Mouse (Mus musculus): ENCODE results near the gene Myg1. TPM values are rescaled to one million over a fixed set of nuclear protein-coding genes. Genes with fewer than 3 reads are reported as not detected.

Myg1 gene
- polyA plus RNA-seq (2015; fragmentation: Nextera tagmentation; extraction: Ambion mirVana): 88.1 and 99.0 TPM in 2 replicates

DNA sequence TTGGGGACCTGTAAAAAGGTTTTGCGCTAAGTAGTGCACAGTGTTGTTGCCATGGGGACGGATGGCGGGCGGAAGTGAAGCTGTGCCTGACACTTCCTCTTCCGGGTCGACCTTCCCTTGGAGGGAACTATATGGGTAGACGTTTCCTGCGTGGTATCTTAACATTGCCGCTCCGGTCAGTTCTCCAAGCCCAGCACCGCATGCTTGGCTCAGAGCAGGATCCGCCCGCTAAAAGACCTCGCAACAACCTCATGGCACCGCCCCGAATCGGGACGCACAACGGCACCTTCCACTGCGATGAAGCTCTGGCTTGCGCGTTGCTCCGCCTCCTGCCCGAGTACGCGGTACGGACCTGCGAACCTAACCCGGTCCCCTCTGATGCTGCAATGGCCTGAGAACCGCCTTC, at the start of gene Myg1:
Gene Myg1 (plus strand): TSS at position 100 of the 406 bp plus-strand sequence.
- ATAC-seq: peak; percentile 97
- Histone ChIP-seq H3K9ac (ENCODE audit: low read depth, low read length) (peak within 1 kb of the TSS; percentile 73), H3K4me3 (ENCODE audit: low read length) (peak within 1 kb of the TSS; percentile 80), H3K36me3 (ENCODE audit: control insufficient read depth, insufficient read depth, low read length) (peaks cover 27% of the 10 kb centered on the region), H3K27me3 (replicated peaks; ENCODE audit: control insufficient read depth, insufficient read depth, low read length) (no peaks in the 10 kb centered on the region), H3K9me3 (ENCODE audit: control insufficient read depth, low read length) (no peaks in the 10 kb centered on the region), H3K4me2 (ENCODE audit: low read length) (peak within 1 kb of the TSS; percentile 90), H3K27ac (ENCODE audit: low read depth, low read length) (peak within 1 kb of the TSS; percentile 66), H3K4me1 (ENCODE audit: control insufficient read depth, insufficient read depth, low read depth, low read length) (peaks cover 23% of the 10 kb centered on the region)
- WGBS: under 1% methylated on average over 30 of the region's 30 CpGs

DNA sequence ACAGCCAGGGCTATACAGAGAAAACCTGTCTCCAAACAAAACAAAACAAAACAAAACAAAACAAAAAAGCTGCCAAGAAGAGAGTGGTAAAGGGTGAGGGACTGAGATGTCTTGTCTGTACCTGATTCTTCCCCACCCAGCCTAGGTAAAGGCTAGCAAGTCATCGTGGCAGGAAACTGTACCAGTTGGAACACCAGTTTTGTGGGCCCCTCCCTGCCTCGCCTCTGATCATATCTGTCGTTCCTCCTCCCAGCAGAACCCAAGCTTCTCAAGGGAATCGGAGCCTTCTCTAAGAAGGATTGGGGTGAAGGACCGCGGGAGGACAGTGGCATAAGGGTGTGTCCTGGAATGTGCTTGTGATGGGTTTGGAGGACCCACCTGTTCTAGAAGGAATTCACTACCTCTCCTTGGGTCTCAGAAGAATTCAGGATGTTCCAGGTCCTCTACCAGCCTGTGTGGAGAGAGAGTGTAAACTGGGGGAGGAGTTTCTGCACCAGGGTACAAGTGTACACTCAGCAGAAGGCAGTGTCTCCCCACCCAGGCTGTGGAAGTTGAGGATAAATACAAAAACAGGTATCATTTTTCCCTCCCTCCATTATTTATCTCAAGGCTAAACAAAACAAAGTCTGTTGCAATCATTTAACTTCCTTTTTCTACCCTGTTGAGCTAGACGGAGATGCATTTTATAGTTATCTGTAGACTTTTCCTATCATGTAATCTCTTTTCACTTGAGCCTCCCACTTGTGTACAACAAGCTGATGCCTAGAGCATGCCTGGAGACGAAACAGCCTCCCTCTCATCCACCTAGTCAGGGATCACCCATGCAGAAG, 48.8 kb upstream of the Myg1 start:
- Histone ChIP-seq H3K4me2 (ENCODE audit: low read length) (no peak overlapping the region), H3K4me1 (ENCODE audit: control insufficient read depth, insufficient read depth, low read depth, low read length) (peaks cover 14% of the 10 kb centered on the region), H3K9me3 (ENCODE audit: control insufficient read depth, low read length) (no peaks in the 10 kb centered on the region), H3K36me3 (ENCODE audit: control insufficient read depth, insufficient read depth, low read length) (peaks cover 13% of the 10 kb centered on the region), H3K9ac (ENCODE audit: low read depth, low read length) (no peak overlapping the region), H3K4me3 (ENCODE audit: low read length) (no peak overlapping the region), H3K27ac (ENCODE audit: low read depth, low read length) (no peak overlapping the region), H3K27me3 (replicated peaks; ENCODE audit: control insufficient read depth, insufficient read depth, low read length) (no peaks in the 10 kb centered on the region)
- no peak for ATAC-seq
- 89% methylated on average over 8 of the region's 8 CpGs for WGBS

DNA sequence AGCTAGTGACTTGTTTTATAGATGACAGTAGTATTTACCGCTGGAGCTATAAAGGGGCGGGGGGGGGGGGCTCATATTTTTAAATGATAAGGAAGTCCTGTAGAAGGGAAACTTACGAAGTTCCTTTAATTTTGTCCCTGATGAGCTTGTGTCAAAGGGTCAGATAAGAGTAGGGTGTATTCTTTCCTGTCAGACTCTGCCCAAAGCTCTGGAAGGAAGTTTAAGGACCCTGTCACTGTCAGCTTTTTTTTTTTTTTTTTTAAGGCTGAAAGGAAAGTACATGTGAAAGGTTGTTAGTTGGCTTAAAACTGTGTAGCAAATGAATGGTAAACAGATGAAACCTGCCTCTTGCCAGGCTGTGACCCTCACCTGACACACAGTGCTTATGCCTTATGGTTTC, 47.9 kb upstream of the Myg1 start:
- 85% methylated on average over 3 of the region's 3 CpGs for WGBS
- Histone ChIP-seq H3K9me3 (ENCODE audit: control insufficient read depth, low read length) (no peaks in the 10 kb centered on the region), H3K4me1 (ENCODE audit: control insufficient read depth, insufficient read depth, low read depth, low read length) (peaks cover 14% of the 10 kb centered on the region), H3K27ac (ENCODE audit: low read depth, low read length) (no peak overlapping the region), H3K36me3 (ENCODE audit: control insufficient read depth, insufficient read depth, low read length) (peaks cover 13% of the 10 kb centered on the region), H3K27me3 (replicated peaks; ENCODE audit: control insufficient read depth, insufficient read depth, low read length) (no peaks in the 10 kb centered on the region), H3K4me2 (ENCODE audit: low read length) (no peak overlapping the region), H3K4me3 (ENCODE audit: low read length) (no peak overlapping the region), H3K9ac (ENCODE audit: low read depth, low read length) (no peak overlapping the region)
- no peak for ATAC-seq

DNA sequence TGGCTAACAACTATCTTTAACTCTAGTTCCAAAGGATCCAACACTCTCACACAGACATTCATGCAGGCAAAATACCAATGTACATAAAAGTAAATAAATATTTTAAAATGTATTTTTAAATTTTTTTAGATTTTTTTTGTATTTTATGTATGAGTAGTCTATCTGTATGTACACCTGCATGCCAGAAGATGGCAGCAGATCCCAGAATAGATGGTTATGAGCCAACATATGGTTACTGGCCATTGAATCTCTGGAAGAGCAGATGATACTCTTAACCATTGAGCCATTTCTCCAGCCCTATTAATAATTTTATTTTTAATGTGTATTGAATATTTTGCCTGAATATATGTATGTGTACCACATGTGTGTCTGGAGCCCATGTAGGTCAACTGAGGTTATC, 44.1 kb upstream of the Myg1 start:
- no peak overlapping the region for H3K4me2 ChIP-seq (ENCODE audit: low read length)
- no peak for ATAC-seq

DNA sequence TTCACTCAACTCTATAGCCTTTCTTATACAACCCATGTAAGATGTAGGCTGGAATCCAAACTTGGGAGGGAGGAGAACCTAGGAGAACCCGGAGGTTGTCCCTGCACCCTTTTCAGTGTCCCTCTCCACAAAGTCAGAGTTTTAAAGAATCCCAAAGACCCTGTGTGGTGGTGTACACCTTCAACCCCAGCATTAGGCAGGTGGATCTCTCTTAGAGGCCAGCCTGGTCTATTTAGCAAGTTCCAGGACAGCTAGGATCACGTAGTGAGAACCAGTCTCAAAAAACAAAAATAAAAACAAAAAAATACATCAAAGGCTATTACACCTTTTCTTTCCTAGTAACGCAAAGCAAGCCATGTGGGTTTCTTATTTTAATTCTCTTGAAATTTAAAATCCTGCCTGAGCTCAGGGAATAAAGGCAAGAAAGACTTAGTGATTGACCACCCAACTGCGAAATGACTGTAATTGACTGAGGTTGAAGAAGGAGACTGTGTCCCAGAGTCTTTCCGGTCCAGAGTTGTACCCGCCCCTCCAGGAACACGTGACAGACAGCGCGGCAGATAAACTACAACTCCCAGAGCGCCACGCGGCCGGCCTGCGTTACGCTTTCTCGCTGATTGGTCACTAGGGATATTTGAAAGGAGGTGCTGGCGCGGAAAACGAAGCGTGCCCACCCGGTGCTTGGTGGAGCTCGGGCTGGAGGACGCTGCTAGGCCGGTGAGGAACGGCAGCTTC, 35.7 kb upstream of the Myg1 start, which contains the start of gene Espl1:
Gene Espl1 (plus strand): TSS at position 634 of the 735 bp plus-strand sequence.
- peak within 1 kb of the TSS; percentile 91 for H3K4me2 ChIP-seq (ENCODE audit: low read length)
- WGBS: 6% methylated on average over 25 of the region's 25 CpGs
- H3K4me3 ChIP-seq (ENCODE audit: low read length): peak within 1 kb of the TSS; percentile 55
- peak within 1 kb of the TSS; percentile 50 for H3K9ac ChIP-seq (ENCODE audit: low read depth, low read length)
- H3K27ac ChIP-seq (ENCODE audit: low read depth, low read length): peak within 1 kb of the TSS; percentile 47; the same call in 1 of the 2 replicates
- ATAC-seq: peak; percentile 98
- no peaks in the 10 kb centered on the region for H3K9me3 ChIP-seq (ENCODE audit: control insufficient read depth, low read length)
- no peaks in the 10 kb centered on the region for H3K36me3 ChIP-seq (ENCODE audit: control insufficient read depth, insufficient read depth, low read length)
- H3K27me3 ChIP-seq (replicated peaks; ENCODE audit: control insufficient read depth, insufficient read depth, low read length): no peaks in the 10 kb centered on the region
- H3K4me1 ChIP-seq (ENCODE audit: control insufficient read depth, insufficient read depth, low read depth, low read length): peaks cover 7% of the 10 kb centered on the region

More for the DNA sequence above, 44.1 kb upstream of the Myg1 start:
- Histone ChIP-seq H3K36me3 (ENCODE audit: control insufficient read depth, insufficient read depth, low read length) (no peaks in the 10 kb centered on the region), H3K4me1 (ENCODE audit: control insufficient read depth, insufficient read depth, low read depth, low read length) (no peaks in the 10 kb centered on the region), H3K9me3 (ENCODE audit: control insufficient read depth, low read length) (no peaks in the 10 kb centered on the region), H3K9ac (ENCODE audit: low read depth, low read length) (no peak overlapping the region), H3K27me3 (replicated peaks; ENCODE audit: control insufficient read depth, insufficient read depth, low read length) (no peaks in the 10 kb centered on the region), H3K4me3 (ENCODE audit: low read length) (no peak overlapping the region), H3K27ac (ENCODE audit: low read depth, low read length) (no peak overlapping the region)

DNA sequence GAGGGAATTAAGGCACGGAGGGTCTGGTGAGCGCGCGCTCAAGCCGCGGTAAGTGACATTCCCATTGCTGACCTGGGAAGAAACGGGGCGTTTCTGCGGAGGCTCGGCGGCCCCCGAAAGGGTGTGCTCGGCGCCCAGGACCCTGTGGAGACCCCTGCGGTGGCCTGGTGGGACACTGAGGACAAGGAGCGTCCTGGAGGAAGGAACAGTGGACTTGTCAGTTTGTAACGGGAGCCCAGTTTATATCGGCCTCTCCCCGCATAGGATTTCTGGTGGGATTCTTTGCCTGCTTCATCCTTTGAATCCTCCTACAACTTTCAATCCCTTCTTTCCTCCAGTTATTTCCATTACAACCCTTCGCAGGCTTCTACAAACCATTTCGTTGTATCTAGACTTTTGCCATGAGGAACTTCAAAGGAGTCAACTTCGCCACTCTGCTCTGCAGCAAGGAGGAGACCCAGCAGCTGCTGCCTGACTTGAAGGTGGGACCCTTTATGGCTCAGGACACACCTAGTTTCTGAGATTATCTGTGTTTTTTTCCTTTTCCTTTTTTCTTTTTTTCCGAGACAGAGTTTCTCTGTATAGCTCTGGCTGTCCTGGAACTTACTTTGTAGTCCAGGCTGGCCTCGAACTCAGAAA, 35.0 kb upstream of the Myg1 start:
- Histone ChIP-seq H3K27ac (ENCODE audit: low read depth, low read length) (no peak overlapping the region), H3K27me3 (replicated peaks; ENCODE audit: control insufficient read depth, insufficient read depth, low read length) (no peaks in the 10 kb centered on the region), H3K4me2 (ENCODE audit: low read length) (peak overlapping the region; percentile 91), H3K4me1 (ENCODE audit: control insufficient read depth, insufficient read depth, low read depth, low read length) (peaks cover 7% of the 10 kb centered on the region), H3K36me3 (ENCODE audit: control insufficient read depth, insufficient read depth, low read length) (no peaks in the 10 kb centered on the region), H3K9ac (ENCODE audit: low read depth, low read length) (peak overlapping the region; percentile 50), H3K4me3 (ENCODE audit: low read length) (peak overlapping the region; percentile 55), H3K9me3 (ENCODE audit: control insufficient read depth, low read length) (no peaks in the 10 kb centered on the region)
- peak; percentile 60 for ATAC-seq
- 6% methylated on average over 24 of the region's 24 CpGs for WGBS

DNA sequence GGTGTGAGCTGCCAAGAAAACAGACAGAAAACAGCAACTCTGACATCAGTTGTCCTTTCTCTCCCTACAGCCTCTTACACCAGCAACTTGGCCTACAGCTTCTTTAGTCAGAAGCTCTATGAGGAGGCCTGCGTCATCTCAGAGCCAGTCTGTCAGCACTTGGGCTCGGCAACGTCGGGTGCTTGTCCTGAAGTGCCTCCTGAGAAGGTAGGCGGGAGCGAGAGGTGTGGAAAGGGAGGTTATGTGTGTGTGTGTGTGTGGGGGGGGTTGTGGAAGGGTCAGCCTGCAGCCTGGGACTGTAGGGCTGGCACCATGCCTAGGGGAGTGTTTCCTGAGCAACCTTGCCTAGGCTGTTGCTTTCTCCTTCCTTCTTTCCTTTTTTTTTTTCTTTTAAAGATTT, 29.0 kb upstream of the Myg1 start:
- no peak overlapping the region for H3K27ac ChIP-seq (ENCODE audit: low read depth, low read length)
- H3K9ac ChIP-seq (ENCODE audit: low read depth, low read length): no peak overlapping the region
- no peak overlapping the region for H3K4me2 ChIP-seq (ENCODE audit: low read length)
- H3K36me3 ChIP-seq (ENCODE audit: control insufficient read depth, insufficient read depth, low read length): no peaks in the 10 kb centered on the region
- no peaks in the 10 kb centered on the region for H3K27me3 ChIP-seq (replicated peaks; ENCODE audit: control insufficient read depth, insufficient read depth, low read length)
- WGBS: 96% methylated on average over 6 of the region's 6 CpGs
- no peak for ATAC-seq
- no peaks in the 10 kb centered on the region for H3K4me1 ChIP-seq (ENCODE audit: control insufficient read depth, insufficient read depth, low read depth, low read length)
- no peaks in the 10 kb centered on the region for H3K9me3 ChIP-seq (ENCODE audit: control insufficient read depth, low read length)
- no peak overlapping the region for H3K4me3 ChIP-seq (ENCODE audit: low read length)

DNA sequence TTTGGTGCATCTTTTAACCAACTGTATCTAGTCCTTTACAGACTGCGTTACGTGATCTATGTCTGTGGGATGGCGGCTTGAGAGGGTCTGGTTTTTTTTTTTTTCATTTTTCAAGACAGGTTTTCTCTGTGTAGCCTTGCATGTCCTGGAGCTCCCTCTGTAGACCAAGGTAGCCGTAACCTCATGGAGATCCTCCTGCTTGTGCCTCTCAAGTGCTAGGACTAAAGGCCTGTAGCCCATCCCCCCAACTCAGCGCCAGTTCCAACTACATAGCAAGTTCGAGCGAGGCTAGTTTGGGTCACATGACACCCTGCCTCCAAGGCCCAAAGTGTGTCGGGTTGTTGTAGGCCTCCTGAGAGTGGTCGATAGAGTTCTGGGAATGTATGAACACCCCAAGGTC, 22.8 kb upstream of the Myg1 start:
- Histone ChIP-seq H3K36me3 (ENCODE audit: control insufficient read depth, insufficient read depth, low read length) (no peaks in the 10 kb centered on the region), H3K27ac (ENCODE audit: low read depth, low read length) (no peak overlapping the region), H3K27me3 (replicated peaks; ENCODE audit: control insufficient read depth, insufficient read depth, low read length) (no peaks in the 10 kb centered on the region), H3K4me2 (ENCODE audit: low read length) (no peak overlapping the region), H3K4me3 (ENCODE audit: low read length) (no peak overlapping the region), H3K9me3 (ENCODE audit: control insufficient read depth, low read length) (no peaks in the 10 kb centered on the region), H3K4me1 (ENCODE audit: control insufficient read depth, insufficient read depth, low read depth, low read length) (no peaks in the 10 kb centered on the region), H3K9ac (ENCODE audit: low read depth, low read length) (no peak overlapping the region)
- no peak for ATAC-seq
- 87% methylated on average over 9 of the region's 9 CpGs for WGBS
